Mouse (Mus musculus): ENCODE measurements around the gene Kcnt2. TPM values are rescaled to one million over a fixed set of nuclear protein-coding genes. Genes with fewer than 3 reads are reported as not detected.

Gene Kcnt2
- total RNA-seq, 2 experiments from 2014 or later, result 53.4 to 58.3 TPM

DNA sequence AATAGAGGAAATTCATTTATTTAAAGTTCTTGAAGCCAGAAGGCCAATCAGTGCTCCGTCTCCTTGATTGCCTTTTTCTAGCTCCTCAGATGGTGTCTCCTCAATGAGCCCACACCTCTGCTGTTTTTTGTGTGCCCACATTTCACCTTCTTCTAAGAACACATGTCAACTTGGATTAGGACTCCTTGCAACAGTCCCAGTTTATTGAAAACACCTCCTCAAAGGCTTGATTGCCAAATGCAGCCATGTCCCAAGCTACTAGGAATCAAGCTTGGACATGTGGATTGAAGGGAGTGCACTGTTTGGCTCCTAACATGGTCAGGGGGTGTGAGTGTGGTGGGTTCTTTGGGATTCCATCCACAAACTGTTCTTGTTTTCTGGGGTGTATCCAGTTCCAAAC is 245.4 kb downstream of the Kcnt2 start:
- DNase-seq (ENCODE audit: low spot score in 2 of 2), result peak; percentile 20 to 45

DNA sequence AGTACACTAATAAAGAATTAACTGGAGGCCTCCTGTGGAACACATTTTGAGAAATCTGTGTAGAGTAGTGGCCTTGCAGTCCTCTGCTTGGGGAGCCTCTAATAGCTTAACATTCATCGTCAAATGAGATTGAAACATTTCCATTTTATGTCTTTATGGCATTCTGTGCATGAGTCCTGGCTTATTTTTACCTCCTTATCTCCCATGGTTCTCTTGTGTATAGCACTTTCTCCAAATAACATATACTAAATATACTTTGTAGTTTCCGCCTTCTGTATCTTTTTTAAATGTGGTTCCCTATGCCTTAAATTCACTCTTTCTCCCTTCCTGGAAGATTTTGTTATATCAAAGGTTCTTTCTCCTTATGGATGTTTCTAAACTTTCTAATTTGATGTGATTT is 246.3 kb downstream of the Kcnt2 start:
- DNase-seq (ENCODE audit: low spot score in 2 of 2), result no peak

DNA sequence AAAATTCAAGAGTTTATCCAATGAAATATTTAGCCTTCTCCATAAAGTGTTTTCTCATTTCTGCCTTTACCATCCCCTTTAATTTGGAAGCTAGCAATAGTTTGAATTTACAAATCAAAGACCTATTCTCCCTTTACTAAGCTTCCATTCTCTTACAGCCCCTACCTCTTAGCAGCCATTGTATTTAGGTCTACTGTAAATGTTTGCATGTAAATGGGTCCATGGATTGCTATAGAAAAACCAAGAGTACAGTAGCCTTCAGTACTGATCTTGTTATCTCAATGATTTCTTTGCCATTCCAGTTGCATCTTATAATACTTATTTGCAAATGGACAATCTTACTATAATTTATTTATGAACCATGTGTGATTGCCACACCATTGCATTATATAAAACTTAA is 267.5 kb downstream of the Kcnt2 start:
- DNase-seq (ENCODE audit: low spot score in 2 of 2), result no peak

DNA sequence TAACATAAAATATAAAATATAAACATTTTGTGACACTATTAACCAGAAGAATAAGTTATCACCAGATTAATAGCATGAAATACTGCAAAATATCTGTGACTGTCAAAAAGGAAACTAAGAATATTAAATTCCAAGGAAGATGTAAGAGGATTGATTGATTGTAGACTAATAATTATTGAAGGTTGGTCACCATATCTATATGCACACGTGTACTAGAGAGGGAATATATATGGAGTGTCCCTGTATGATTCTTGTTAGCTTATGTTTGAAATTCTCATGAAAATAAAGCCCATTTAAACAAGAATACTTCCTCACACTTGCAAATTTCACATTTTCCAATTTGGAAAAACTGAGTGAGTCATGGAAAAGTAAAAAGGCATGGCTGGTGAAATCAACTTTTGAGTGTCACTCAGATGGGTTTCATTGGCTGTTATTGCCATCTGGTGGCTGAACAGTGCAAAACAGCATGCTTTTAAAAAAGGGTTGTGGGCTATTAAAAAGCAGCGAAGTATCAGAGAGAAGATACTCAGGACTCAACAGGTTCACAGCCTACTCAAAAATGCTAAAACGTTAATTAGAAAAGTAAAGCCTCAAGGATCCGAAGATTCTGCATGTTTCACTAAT is 285.4 kb downstream of the Kcnt2 start:
- DNase-seq (ENCODE audit: low spot score in 2 of 2), result peak; percentile 22 to 38

DNA sequence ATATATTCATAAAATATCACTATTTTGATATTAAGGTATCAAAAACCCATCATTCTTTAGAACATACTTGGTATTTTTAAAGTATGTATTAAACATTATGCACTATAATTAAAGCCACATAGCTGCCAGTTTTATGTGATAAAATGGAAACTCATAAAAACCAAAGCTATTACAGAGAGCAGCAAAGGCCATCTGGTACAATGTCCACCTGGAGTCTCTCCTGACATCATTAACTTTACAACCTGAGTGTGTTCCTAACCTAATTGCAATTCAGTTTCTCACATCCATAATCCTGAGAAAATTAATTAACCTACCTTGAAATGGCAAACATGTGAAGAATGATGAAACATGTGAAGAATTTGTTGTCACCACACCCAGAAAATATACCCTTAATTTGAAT is 288.9 kb downstream of the Kcnt2 start:
- DNase-seq (ENCODE audit: low spot score in 2 of 2), result no peak

DNA sequence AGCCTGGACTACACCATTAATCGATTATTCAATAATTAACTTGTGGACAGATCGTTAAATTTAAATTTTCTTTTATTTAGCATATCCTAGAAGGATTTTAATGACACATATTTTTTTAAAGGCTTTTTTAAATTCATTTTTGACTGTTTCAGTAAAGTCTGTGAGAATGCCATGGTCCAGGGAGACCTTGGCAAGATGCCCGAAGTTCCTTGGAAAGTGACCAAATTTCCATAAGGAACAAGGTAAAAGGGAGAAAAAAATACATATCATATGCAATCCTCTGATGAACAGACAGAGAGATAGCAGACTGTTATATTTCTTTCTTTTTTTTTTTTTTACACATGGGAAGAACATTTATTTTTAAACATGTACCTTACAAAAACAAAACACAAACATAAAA is 296.1 kb downstream of the Kcnt2 start:
- DNase-seq (ENCODE audit: low spot score in 2 of 2), result no peak

DNA sequence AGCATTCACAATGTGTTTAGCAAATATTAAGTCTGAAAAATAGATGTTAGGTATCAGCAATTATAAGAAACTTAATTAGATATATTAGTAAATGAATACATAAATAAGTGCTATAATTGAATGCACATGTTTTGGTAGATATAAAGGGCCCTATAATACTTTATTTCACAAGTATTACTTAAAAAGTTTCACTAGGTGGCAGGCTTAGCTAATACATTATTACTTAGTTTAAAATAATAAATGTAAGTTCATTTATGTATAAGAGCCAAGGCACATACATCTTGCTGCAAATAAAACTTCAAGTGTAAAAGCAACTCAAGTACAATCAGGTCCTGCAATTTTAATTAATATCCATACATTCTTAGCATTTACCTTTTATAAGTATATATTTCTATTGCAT is 302.8 kb downstream of the Kcnt2 start:
- DNase-seq (ENCODE audit: low spot score in 2 of 2), result no peak

DNA sequence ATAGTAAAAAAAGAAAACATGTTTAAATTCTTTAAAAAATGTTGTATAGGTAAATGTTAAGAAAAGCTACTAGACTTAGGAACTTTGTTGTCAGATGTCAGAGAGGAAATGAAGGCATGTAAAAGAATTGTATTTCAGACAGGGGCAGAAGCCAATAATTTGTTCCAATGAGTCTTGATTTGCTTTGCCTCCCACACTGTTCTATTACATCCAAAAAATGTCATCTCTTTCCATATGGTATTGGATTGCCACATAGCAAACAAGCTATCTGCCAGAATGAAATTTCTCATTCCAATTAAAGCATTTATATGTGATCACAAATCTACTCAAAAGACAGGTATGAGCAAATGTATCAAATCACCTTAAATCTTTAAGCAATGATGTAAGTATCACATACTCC is 314.8 kb downstream of the Kcnt2 start:
- DNase-seq (ENCODE audit: low spot score in 2 of 2), result no peak

DNA sequence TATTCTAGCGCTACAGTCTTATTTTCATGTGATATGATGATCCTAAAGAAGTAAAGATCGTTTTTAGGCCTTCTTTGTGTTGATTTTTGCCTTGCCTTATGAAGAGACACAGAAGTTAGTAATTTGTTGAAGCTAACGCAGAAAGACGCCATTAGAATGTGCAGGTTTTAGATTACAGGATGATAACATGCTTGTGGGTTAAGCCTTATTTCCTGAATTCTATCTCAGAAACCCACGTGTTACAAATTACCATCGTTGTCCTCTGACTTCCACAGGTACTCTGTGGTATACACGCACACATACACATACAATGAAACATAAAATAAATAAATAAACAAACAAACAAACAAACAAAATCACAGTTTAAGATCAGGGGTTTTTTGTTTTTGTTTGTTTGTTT is 326.2 kb downstream of the Kcnt2 start:
- DNase-seq (ENCODE audit: low spot score in 2 of 2), result no peak

DNA sequence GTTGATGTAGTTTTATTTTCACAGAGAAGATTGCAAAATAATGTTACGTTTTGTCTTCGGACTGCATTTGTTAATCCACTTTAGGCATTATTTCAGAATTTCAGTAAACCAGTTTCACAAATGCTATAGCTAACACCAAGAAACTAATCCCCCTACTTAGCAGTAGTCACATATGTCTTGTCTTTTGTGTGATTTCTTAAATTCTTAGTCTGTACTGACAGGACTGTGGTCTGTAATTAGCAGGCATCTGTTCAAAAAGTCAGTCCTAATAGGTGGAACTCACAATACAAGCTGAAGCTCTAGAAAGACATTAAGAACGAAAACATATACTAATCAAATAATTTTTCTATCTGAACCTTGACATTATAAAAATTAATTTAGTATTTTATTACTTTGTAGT is 332.6 kb downstream of the Kcnt2 start:
- no peak for DNase-seq (ENCODE audit: low spot score in 2 of 2)

DNA sequence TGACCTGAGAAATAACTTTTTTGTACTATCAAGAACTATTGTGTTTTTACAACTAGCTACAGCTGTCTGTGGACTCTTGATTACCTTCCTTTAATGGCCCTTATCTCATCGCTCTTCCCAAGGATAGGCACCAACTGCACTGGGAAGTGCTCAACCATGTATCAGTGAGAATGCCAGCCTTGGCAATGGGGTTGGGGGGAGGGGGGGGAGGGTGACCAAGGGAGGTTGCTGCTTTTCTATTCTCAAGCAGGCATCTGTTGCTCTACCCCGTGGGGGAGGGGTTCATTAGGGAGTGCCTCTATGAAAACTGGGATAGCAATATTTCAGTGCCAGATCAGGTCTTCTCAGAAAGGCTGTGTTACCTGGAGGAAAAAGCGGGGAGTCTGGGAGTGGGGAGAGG is 342.3 kb downstream of the Kcnt2 start:
- DNase-seq (ENCODE audit: low spot score in 2 of 2), result no peak

DNA sequence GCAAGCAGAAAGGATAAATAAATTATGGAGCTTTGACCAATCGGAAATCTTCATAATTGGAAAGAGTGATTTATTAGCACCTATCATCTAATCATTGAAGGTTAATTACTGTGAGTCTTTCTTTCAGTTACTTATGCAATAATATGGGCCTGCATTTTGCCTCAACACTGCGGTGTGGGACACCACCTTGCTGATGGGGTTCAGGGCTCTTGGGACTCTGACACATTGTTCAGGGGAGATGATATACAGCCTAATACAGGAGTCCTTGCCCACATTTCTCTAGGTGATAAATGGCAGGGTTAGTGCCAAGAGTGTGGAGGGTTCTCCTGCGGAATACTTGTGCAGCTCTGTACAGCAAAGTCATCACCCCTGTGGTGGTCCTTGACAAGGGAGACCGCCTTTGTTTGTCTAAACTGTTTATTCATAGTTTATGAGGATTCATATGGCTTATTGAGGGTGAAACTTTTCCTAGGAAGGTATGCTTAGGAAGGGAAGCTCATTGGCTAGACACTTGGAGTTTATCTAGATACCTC is 362.9 kb downstream of the Kcnt2 start:
- DNase-seq (ENCODE audit: low spot score in 2 of 2), result no peak

DNA sequence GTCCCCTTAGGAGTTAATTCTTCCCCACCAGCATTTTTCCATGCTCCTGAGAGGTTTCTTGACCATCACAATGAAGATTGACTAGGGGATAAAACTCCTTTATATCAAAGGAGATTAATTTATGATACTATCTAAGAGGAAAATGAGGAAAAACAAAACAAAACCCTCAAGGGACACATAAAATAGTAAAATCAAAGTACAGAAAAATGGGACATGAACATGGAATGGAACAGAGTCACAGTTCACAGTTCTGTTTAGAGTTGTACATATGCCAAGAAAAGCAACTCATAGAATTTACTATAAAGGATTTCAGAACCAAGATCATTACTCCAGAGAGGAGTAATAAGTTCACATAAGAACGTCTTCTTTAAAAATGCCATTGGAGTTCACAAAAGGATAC is 367.1 kb downstream of the Kcnt2 start:
- DNase-seq (ENCODE audit: low spot score in 2 of 2), result no peak

DNA sequence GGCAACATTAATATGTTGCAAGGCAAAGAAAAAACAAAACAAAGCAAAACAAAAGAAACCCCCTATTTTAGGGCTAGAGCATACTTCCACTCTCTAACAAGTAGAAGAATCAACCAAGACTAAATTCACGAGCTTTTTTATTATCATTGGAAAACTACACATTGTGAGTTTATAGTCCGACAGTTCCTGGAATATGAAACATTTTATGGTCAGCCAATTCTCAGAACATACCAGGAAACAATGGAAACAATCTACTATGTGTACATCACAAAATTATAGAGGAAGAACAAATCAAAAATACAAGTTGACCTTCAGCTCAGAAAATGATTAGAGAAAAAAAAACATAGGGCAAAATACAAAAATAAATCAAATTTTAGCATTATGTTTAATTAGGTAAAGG is 368.9 kb downstream of the Kcnt2 start:
- no peak for DNase-seq (ENCODE audit: low spot score in 2 of 2)

DNA sequence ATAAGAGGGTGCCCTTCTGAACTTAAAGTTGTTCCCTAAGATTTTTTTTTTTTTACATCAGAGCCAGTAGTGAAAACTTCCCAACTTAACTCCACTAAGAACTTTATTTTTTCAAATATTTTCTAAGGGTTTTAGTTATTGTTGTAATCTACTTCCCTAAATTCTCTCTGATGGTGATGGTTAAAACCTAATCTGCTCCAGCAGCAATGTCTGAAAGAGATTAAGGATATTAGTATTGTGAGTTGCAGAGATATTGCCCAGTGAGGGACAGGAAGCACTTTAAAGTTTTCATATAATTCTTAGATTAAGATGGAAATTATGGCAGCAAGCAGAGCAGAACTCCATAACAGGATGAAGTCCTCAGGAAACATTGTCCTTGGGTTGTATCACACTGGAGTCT is 372.2 kb downstream of the Kcnt2 start:
- DNase-seq (ENCODE audit: low spot score in 2 of 2), result no peak

DNA sequence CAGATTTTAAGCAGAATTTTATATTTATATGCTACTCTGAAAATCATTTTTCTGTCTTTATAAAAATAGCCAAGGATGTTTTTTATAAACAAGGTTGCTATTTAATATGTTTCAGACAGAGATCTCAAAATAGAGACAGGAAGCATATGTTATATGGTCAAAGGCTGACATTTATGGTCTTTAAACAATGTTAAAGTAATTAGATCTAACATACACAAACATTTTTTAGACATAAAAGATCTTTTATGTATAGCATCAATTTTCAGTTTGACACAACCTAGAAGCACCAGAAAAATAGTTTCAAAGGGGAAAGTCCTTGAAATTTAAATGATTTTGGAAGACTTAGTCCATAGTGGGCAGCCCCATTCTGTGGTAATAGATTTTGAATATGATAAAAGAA is 379.0 kb downstream of the Kcnt2 start:
- DNase-seq (ENCODE audit: low spot score in 2 of 2), result no peak

DNA sequence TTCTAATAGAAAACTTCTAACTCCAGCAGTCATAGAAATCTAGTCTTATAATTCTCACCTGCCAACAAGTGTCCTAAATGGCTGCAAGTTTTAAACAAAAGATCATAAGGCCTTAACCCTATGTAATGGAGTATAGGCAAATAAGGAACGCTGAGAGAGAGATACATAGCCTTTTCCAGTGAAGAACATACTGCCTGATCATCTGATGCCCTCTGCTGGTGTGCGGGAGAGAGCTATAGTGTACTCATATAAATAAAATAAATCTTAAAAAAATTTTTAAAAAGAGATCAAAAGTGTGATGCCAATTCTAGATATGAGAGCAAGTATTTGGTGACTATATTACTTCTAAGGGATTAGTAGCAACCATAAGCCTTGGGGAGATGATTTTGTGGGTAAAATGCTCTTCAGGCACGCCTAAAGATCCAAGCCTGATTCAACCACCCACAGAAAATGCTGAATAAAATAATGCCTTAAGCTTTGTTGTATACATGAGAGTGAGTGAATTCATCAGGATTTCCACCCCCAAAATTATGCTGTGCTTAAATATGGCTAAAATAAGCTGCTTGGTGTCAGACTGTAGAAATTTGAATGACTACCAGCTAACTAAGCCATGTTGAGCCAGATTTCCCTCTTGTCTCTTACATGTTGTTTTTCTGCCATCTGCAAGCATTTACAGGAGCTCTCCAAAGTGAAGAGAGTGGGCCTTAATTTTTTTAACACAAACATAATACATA is 413.8 kb downstream of the Kcnt2 start:
- DNase-seq (ENCODE audit: low spot score in 2 of 2), result peak; percentile 13 to 22

DNA sequence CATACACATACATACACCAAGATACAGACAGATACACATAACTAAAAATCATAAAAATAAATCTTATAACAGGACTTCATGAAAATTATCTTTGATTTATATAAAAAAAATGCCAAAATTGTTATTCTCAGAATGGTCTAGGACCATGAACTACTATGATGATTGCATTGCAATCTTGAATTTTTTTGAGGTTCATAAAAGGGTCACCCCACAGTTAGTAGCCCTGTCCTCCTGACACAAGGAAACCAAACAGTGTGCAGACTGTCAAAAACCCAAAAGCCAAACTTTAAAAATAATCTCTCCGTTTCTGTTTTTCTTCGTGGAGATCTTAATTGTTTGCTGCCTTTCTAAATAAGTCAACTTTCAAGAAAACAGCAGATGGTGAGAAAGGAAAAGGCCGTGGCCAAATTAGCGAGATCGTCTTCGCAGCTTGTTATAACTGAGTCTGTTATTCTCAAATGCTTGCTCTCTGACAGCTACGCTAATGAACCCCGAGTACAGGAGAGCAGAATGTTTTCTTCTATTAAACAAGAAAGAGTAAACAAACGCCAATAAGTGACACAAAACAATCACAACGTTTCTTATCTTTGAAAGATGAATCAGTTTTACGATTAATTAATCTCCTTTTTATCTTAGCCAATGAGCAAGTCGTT is 414.9 kb downstream of the Kcnt2 start:
- no peak for DNase-seq (ENCODE audit: low spot score in 2 of 2)

DNA sequence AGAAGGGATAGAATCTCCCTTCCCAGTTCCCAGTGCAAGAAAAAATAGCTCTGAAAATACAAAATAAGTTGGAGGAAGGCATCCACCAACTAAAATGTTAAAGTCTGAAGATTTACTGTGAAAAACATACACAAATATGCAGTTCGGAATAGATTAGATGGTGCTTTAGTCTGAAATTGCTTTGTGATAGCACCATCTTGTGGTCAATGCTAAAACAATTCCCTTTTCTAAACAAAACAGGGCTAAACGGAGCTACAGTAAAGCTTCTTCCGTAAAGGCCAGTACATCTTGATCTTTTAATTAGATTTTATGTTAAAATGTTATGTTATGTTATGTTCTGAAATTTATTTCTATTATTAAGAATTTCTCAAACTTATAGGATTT is 415.4 kb downstream of the Kcnt2 start:
- DNase-seq (ENCODE audit: low spot score in 2 of 2), result no peak

Data from left cerebral cortex, adult 18-20 months (tissue).